Mouse (Mus musculus): Measurements from ENCODE around the gene Crat. TPM values are rescaled to one million over a fixed set of nuclear protein-coding genes. Genes with fewer than 3 reads are reported as not detected.

The Crat gene
- polyA plus RNA-seq, 1 experiment from 2014 or later = 16.3 TPM

GRCm38 (mm10) chr2:30446891-30447826 is 31.5 kb upstream of the Crat start:
- Histone ChIP-seq H3K4me1 (peaks cover 18% of the 10 kb centered on the region), H3K4me2 (no peak overlapping the region), H3K27ac (no peak overlapping the region; the same call in 1 of the 2 replicates), H3K9me3 (replicated peaks) (no peaks in the 10 kb centered on the region), H3K4me3 (no peak overlapping the region), H3K27me3 (no peaks in the 10 kb centered on the region), H3K9ac (no peak overlapping the region), H3K36me3 (ENCODE audit: poor library complexity, severe bottlenecking) (peaks cover 74% of the 10 kb centered on the region)
- no peak for ATAC-seq
- WGBS = 88% methylated on average over 10 of the region's 10 CpGs

GRCm38 (mm10) chr2:30445312-30445711 is 29.7 kb upstream of the Crat start:
- Histone ChIP-seq H3K9ac (peak overlapping the region; percentile 34; the same call in 1 of the 2 replicates), H3K36me3 (ENCODE audit: poor library complexity, severe bottlenecking) (peaks cover 69% of the 10 kb centered on the region), H3K27me3 (no peaks in the 10 kb centered on the region), H3K9me3 (replicated peaks) (no peaks in the 10 kb centered on the region), H3K4me2 (no peak overlapping the region), H3K4me1 (peaks cover 36% of the 10 kb centered on the region), H3K4me3 (no peak overlapping the region), H3K27ac (no peak overlapping the region)
- ATAC-seq = no peak
- 49% methylated on average over 2 of the region's 2 CpGs for WGBS

GRCm38 (mm10) chr2:30444450-30444849 is 28.8 kb upstream of the Crat start:
- H3K9ac ChIP-seq = no peak overlapping the region

GRCm38 (mm10) chr2:30444006-30444405 is 28.4 kb upstream of the Crat start:
- Histone ChIP-seq H3K4me1 (peaks cover 46% of the 10 kb centered on the region), H3K27me3 (no peaks in the 10 kb centered on the region), H3K36me3 (ENCODE audit: poor library complexity, severe bottlenecking) (peaks cover 69% of the 10 kb centered on the region), H3K9me3 (replicated peaks) (no peaks in the 10 kb centered on the region), H3K4me2 (no peak overlapping the region), H3K4me3 (no peak overlapping the region), H3K27ac (no peak overlapping the region), H3K9ac (peak overlapping the region; percentile 12; the same call in 1 of the 2 replicates)
- no peak for ATAC-seq
- 88% methylated on average over 5 of the region's 5 CpGs for WGBS

More at GRCm38 (mm10) chr2:30444450-30444849, 28.8 kb upstream of the Crat start:
- Histone ChIP-seq H3K4me1 (peaks cover 45% of the 10 kb centered on the region), H3K27ac (no peak overlapping the region), H3K36me3 (ENCODE audit: poor library complexity, severe bottlenecking) (peaks cover 68% of the 10 kb centered on the region), H3K4me3 (no peak overlapping the region), H3K4me2 (no peak overlapping the region), H3K27me3 (no peaks in the 10 kb centered on the region), H3K9me3 (replicated peaks) (no peaks in the 10 kb centered on the region)
- no peak for ATAC-seq

GRCm38 (mm10) chr2:30443281-30443680 is 27.7 kb upstream of the Crat start:
- Histone ChIP-seq H3K27me3 (no peaks in the 10 kb centered on the region), H3K4me1 (peaks cover 46% of the 10 kb centered on the region), H3K4me3 (no peak overlapping the region), H3K27ac (peak overlapping the region; percentile 98), H3K36me3 (ENCODE audit: poor library complexity, severe bottlenecking) (peaks cover 73% of the 10 kb centered on the region), H3K4me2 (no peak overlapping the region), H3K9me3 (replicated peaks) (no peaks in the 10 kb centered on the region), H3K9ac (peak overlapping the region; percentile 65; the same call in 1 of the 2 replicates)
- no peak for ATAC-seq
- 72% methylated on average over 4 of the region's 4 CpGs for WGBS

- Histone ChIP-seq H3K36me3 (ENCODE audit: poor library complexity, severe bottlenecking) (peaks cover 73% of the 10 kb centered on the region), H3K9ac (peak overlapping the region; percentile 65), H3K9me3 (replicated peaks) (no peaks in the 10 kb centered on the region), H3K27me3 (no peaks in the 10 kb centered on the region), H3K4me1 (peaks cover 46% of the 10 kb centered on the region), H3K4me2 (peak overlapping the region; percentile 41), H3K27ac (peak overlapping the region; percentile 98), H3K4me3 (0 out of 2 replicates have a peak overlapping the region, but pooled peaks have one; percentile 14)
- 66% methylated on average over 5 of the region's 5 CpGs for WGBS
- no peak for ATAC-seq
Measured at GRCm38 (mm10) chr2:30442498-30442890, 26.9 kb upstream of the Crat start.

GRCm38 (mm10) chr2:30441518-30442497 is 26.2 kb upstream of the Crat start:
- peak; percentile 73 for ATAC-seq
- WGBS = 4% methylated on average over 15 of the region's 15 CpGs
- H3K4me2 ChIP-seq = peak overlapping the region; percentile 41
- peak overlapping the region; percentile 98 for H3K27ac ChIP-seq
- no peaks in the 10 kb centered on the region for H3K9me3 ChIP-seq (replicated peaks)
- H3K4me3 ChIP-seq = 0 out of 2 replicates have a peak overlapping the region, but pooled peaks have one; percentile 14
- peaks cover 73% of the 10 kb centered on the region for H3K36me3 ChIP-seq (ENCODE audit: poor library complexity, severe bottlenecking)
- no peaks in the 10 kb centered on the region for H3K27me3 ChIP-seq
- H3K9ac ChIP-seq = peak overlapping the region; percentile 65
- H3K4me1 ChIP-seq = peaks cover 46% of the 10 kb centered on the region

GRCm38 (mm10) chr2:30440701-30441517 is 25.3 kb upstream of the Crat start:
- Histone ChIP-seq H3K27ac (peak overlapping the region; percentile 98), H3K9me3 (replicated peaks) (no peaks in the 10 kb centered on the region), H3K4me3 (0 out of 2 replicates have a peak overlapping the region, but pooled peaks have one; percentile 14), H3K4me2 (peak overlapping the region; percentile 41), H3K27me3 (no peaks in the 10 kb centered on the region), H3K9ac (peak overlapping the region; percentile 65), H3K36me3 (ENCODE audit: poor library complexity, severe bottlenecking) (peaks cover 67% of the 10 kb centered on the region), H3K4me1 (peaks cover 46% of the 10 kb centered on the region)
- WGBS = 13% methylated on average over 12 of the region's 12 CpGs
- peak; percentile 60 for ATAC-seq

- H3K36me3 ChIP-seq (ENCODE audit: poor library complexity, severe bottlenecking) = peaks cover 65% of the 10 kb centered on the region
- no peak for ATAC-seq
- H3K9ac ChIP-seq = peak overlapping the region; percentile 21; the same call in 1 of the 2 replicates
Measured at GRCm38 (mm10) chr2:30440211-30440700, 24.6 kb upstream of the Crat start.

GRCm38 (mm10) chr2:30439631-30440030 is 24.0 kb upstream of the Crat start:
- Histone ChIP-seq H3K36me3 (ENCODE audit: poor library complexity, severe bottlenecking) (peaks cover 64% of the 10 kb centered on the region), H3K4me3 (no peak overlapping the region), H3K9ac (0 out of 2 replicates have a peak overlapping the region, but pooled peaks have one; percentile 21), H3K4me2 (no peak overlapping the region), H3K9me3 (replicated peaks) (no peaks in the 10 kb centered on the region), H3K27me3 (no peaks in the 10 kb centered on the region), H3K27ac (peak overlapping the region; percentile 98), H3K4me1 (peaks cover 43% of the 10 kb centered on the region)
- 92% methylated on average over 6 of the region's 6 CpGs for WGBS
- no peak for ATAC-seq

More at GRCm38 (mm10) chr2:30440211-30440700, 24.6 kb upstream of the Crat start:
- peak overlapping the region; percentile 98 for H3K27ac ChIP-seq
- no peak overlapping the region for H3K4me3 ChIP-seq
- WGBS = 52% methylated on average over 3 of the region's 3 CpGs
- H3K4me1 ChIP-seq = peaks cover 43% of the 10 kb centered on the region
- H3K27me3 ChIP-seq = no peaks in the 10 kb centered on the region
- H3K9me3 ChIP-seq (replicated peaks) = no peaks in the 10 kb centered on the region
- no peak overlapping the region for H3K4me2 ChIP-seq

- peaks cover 63% of the 10 kb centered on the region for H3K36me3 ChIP-seq (ENCODE audit: poor library complexity, severe bottlenecking)
- H3K4me1 ChIP-seq = peaks cover 34% of the 10 kb centered on the region
- H3K9me3 ChIP-seq (replicated peaks) = no peaks in the 10 kb centered on the region
- no peak for ATAC-seq
- H3K27me3 ChIP-seq = no peaks in the 10 kb centered on the region
- no peak overlapping the region for H3K4me3 ChIP-seq
- H3K4me2 ChIP-seq = no peak overlapping the region
- H3K9ac ChIP-seq = no peak overlapping the region
- 85% methylated on average over 4 of the region's 4 CpGs for WGBS
- H3K27ac ChIP-seq = no peak overlapping the region
Measured at GRCm38 (mm10) chr2:30437791-30438190, 22.2 kb upstream of the Crat start.
